Mouse (Mus musculus) c-Kit-positive CD71-positive TER-119-positive erythroid progenitor cells, embryonic 14.5 days (primary cell): ENCODE data around the gene Nup210l.
"Not testable (repeated sequence)": the region's sequence is repeated elsewhere in the genome, so short reads cannot be mapped to it uniquely, and the experiment has no call there.

Experiments used
- DNase-seq: peaks from one replicate; pipeline ENCODE4 v3.0.0-alpha.2; 2013; ENCODE audit warnings: low spot score

Nup210l gene

GRCm38 (mm10) chr3:90094453-90094852 lies 9.5 kb upstream of the Nup210l start:
- no peak for DNase-seq

GRCm38 (mm10) chr3:90097928-90098327 lies 6.0 kb upstream of the Nup210l start:
- DNase-seq = no peak

GRCm38 (mm10) chr3:90101010-90101409 lies 2.9 kb upstream of the Nup210l start:
- DNase-seq = no peak

GRCm38 (mm10) chr3:90101673-90102072 lies 2.3 kb upstream of the Nup210l start:
- DNase-seq = no peak

GRCm38 (mm10) chr3:90102239-90102638 lies 1.7 kb upstream of the Nup210l start:
- DNase-seq = no peak

- no peak for DNase-seq
These were observed 756 bp upstream of the Nup210l start for GRCm38 (mm10) chr3:90103176-90103575.

- no peak for DNase-seq
These were observed 7.8 kb downstream of the Nup210l start for GRCm38 (mm10) chr3:90111706-90112105.

GRCm38 (mm10) chr3:90114342-90114741 lies 10.4 kb downstream of the Nup210l start:
- DNase-seq = no peak

- no peak for DNase-seq
These were observed 11.6 kb downstream of the Nup210l start for GRCm38 (mm10) chr3:90115526-90115925.

- no peak for DNase-seq
These were observed 14.3 kb downstream of the Nup210l start for GRCm38 (mm10) chr3:90118132-90118790.

GRCm38 (mm10) chr3:90122036-90122435 lies 18.1 kb downstream of the Nup210l start:
- DNase-seq = not testable (repeated sequence)

GRCm38 (mm10) chr3:90125710-90126109 lies 21.8 kb downstream of the Nup210l start:
- DNase-seq = no peak

GRCm38 (mm10) chr3:90127881-90128280 lies 23.9 kb downstream of the Nup210l start:
- DNase-seq = no peak

GRCm38 (mm10) chr3:90132745-90133144 lies 28.8 kb downstream of the Nup210l start:
- no peak for DNase-seq

- DNase-seq = no peak
These were observed 29.4 kb downstream of the Nup210l start for GRCm38 (mm10) chr3:90133331-90133730.

GRCm38 (mm10) chr3:90134483-90134882 lies 30.6 kb downstream of the Nup210l start:
- no peak for DNase-seq

- no peak for DNase-seq
These were observed 31.1 kb downstream of the Nup210l start for GRCm38 (mm10) chr3:90134993-90135392.

GRCm38 (mm10) chr3:90136660-90137059 lies 32.7 kb downstream of the Nup210l start:
- no peak for DNase-seq

- DNase-seq = no peak
These were observed 33.7 kb downstream of the Nup210l start for GRCm38 (mm10) chr3:90137606-90138005.

- no peak for DNase-seq
These were observed 36.0 kb downstream of the Nup210l start for GRCm38 (mm10) chr3:90139962-90140361.

GRCm38 (mm10) chr3:90145461-90145860 lies 41.5 kb downstream of the Nup210l start:
- no peak for DNase-seq

GRCm38 (mm10) chr3:90146651-90147050 lies 42.7 kb downstream of the Nup210l start:
- no peak for DNase-seq

- no peak for DNase-seq
These were observed 47.3 kb downstream of the Nup210l start for GRCm38 (mm10) chr3:90151086-90151740.

- no peak for DNase-seq
These were observed 52.1 kb downstream of the Nup210l start for GRCm38 (mm10) chr3:90155996-90156395.
